Mouse (Mus musculus): ENCODE measurements at regions not wholly inside any gene's neighbourhood (a gene's known extent, or its start where the extent isn't known, plus 50 kb on each side); places are given as distances from the start of the nearest gene placed in this dataset.

DNA sequence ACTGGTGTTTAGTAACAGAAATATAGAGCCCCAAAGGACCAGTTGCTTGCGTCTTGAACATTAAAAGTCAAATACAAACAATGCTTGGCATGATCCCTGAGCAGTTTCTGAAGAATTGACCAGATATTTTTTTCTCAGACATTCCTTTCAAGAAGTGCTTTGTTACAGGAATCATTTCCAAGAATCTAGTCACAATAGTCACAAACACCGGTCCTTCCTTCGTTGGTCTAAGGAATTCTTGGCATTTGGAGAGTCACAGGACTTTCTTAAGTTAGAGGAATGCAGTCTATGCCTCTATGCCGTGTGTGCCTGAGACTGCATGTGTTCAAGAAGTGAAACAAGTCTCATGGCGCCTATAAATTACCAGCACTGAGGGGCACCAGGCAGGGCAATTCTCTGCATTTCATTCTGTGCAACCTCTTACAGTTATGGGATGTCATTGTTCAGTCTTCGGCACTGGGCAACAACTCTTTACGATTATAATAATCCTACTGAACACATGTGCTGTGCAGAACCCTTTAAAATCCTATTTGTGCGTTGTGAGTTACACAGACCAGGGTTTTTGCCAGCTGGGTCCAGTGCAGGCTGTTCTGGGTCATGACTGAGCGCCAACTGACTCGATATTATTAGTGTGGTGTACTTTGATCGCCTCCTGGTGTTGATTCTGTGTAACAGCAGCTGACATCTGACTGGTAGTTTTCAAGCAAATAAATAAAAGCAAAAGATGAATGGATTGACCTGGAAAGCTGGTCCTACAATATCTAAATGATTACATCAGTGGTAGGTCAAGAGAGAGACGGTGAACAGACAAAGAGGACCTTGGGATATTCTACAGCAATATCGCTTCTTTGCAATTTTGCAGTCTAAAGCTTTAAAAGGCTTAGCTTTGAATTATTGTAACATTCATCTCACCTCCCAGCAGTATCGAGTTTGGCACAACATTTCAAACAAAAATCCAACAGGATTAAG, 398.6 kb upstream of the Ddi1 start:
- Histone ChIP-seq H3K36me3 (no peaks in the 10 kb centered on the region), H3K4me1 (no peaks in the 10 kb centered on the region), H3K27ac (no peak overlapping the region; the same call in 1 of the 2 replicates), H3K9me3 (replicated peaks) (no peaks in the 10 kb centered on the region), H3K4me3 (no peak overlapping the region), H3K27me3 (ENCODE audit: low read depth, poor library complexity, severe bottlenecking) (no peaks in the 10 kb centered on the region)
- WGBS: 48% methylated on average over 14 of the region's 14 CpGs
- peak; percentile 60 for DNase-seq (ENCODE audit: low spot score)

DNA sequence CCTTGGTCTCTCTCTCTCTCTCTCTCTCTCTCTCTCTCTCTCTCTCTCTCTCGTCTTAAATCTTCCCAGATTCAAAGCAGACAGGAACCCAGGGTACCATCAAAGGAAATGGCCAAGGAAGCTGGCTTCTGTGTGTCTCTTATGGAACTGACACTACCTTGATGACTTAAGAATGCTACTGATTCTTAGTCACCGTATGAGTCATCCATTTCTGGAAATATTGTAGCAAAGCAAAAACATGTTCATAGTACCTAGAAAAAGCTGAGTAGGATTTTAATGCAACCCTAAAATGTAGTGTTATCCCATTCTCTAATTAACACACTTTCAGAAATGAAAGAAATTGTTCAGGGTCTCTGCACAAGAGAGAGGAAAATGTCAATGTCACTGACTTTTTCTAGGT, 396.0 kb upstream of the Ddi1 start:
- Histone ChIP-seq H3K4me1 (no peaks in the 10 kb centered on the region), H3K27me3 (ENCODE audit: low read depth, poor library complexity, severe bottlenecking) (no peaks in the 10 kb centered on the region), H3K27ac (no peak overlapping the region), H3K4me3 (no peak overlapping the region), H3K36me3 (no peaks in the 10 kb centered on the region), H3K9me3 (replicated peaks) (no peaks in the 10 kb centered on the region)
- DNase-seq (ENCODE audit: low spot score): no peak
- WGBS: 88% methylated on average over 2 of the region's 2 CpGs

DNA sequence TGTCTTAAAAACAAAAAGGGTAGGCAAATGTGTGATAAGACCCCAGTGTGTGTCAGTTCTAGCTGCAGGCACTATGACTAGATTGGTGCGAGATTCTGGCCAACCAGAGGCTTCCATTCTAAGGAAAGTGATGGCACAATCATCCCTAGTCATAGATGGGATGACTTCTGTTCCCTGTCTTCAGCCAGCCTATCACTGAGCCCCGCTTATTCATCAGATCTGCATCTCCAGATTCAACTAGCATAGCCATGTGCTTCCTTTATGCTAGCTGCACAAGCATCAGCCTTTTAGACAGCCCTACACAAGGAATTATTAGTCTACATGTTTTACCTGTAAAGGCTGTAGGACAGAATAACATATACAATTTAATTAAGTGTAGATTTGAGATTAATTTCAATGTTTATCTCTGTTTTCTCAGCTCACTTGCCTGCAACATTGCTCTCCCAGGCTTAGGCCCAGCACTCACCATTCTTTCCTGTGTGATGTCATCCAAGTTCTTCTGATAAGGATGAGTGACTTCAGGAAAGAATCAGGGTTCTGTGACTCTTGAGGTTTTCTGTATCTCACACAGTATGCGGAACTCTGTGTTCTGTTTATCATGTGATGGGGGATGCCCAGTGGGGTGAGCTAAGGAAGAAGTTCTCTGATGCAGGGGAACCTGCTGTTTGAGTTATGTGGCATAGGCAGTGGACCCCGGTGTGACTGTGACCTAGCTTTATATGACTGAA, 382.8 kb upstream of the Ddi1 start:
- Histone ChIP-seq H3K36me3 (no peaks in the 10 kb centered on the region), H3K27ac (no peak overlapping the region), H3K9me3 (replicated peaks) (no peaks in the 10 kb centered on the region), H3K27me3 (ENCODE audit: low read depth, poor library complexity, severe bottlenecking) (no peaks in the 10 kb centered on the region), H3K4me3 (no peak overlapping the region), H3K4me1 (no peaks in the 10 kb centered on the region)
- WGBS: 88% methylated on average over 4 of the region's 4 CpGs
- DNase-seq (ENCODE audit: low spot score): no peak

- Histone ChIP-seq H3K4me1 (no peaks in the 10 kb centered on the region), H3K27me3 (ENCODE audit: low read depth, poor library complexity, severe bottlenecking) (no peaks in the 10 kb centered on the region), H3K27ac (no peak overlapping the region), H3K4me3 (no peak overlapping the region), H3K9me3 (replicated peaks) (no peaks in the 10 kb centered on the region), H3K36me3 (no peaks in the 10 kb centered on the region)
- DNase-seq (ENCODE audit: low spot score): no peak
- WGBS: 89% methylated on average over 6 of the region's 6 CpGs
Measured at GRCm38 (mm10) chr9:6651572-6652236, 382.1 kb upstream of the Ddi1 start.

- DNase-seq (ENCODE audit: low spot score): no peak
Measured at GRCm38 (mm10) chr9:6645796-6646309, 376.2 kb upstream of the Ddi1 start.

GRCm38 (mm10) chr9:6645321-6645720, 375.7 kb upstream of the Ddi1 start:
- Histone ChIP-seq H3K27ac (no peak overlapping the region), H3K4me1 (no peaks in the 10 kb centered on the region), H3K36me3 (no peaks in the 10 kb centered on the region), H3K4me3 (no peak overlapping the region), H3K9me3 (replicated peaks) (no peaks in the 10 kb centered on the region), H3K27me3 (ENCODE audit: low read depth, poor library complexity, severe bottlenecking) (no peaks in the 10 kb centered on the region)
- DNase-seq (ENCODE audit: low spot score): no peak
- 76% methylated on average over 2 of the region's 2 CpGs for WGBS

More at GRCm38 (mm10) chr9:6645796-6646309, 376.2 kb upstream of the Ddi1 start:
- H3K4me3 ChIP-seq: no peak overlapping the region
- H3K27ac ChIP-seq: no peak overlapping the region
- H3K36me3 ChIP-seq: no peaks in the 10 kb centered on the region
- H3K27me3 ChIP-seq (ENCODE audit: low read depth, poor library complexity, severe bottlenecking): no peaks in the 10 kb centered on the region
- 88% methylated on average over 3 of the region's 3 CpGs for WGBS
- H3K4me1 ChIP-seq: no peaks in the 10 kb centered on the region
- H3K9me3 ChIP-seq (replicated peaks): no peaks in the 10 kb centered on the region

GRCm38 (mm10) chr9:6617155-6617554, 347.5 kb upstream of the Ddi1 start:
- 85% methylated on average over 2 of the region's 2 CpGs for WGBS
- no peak for DNase-seq (ENCODE audit: low spot score)
- Histone ChIP-seq H3K9me3 (replicated peaks) (no peaks in the 10 kb centered on the region), H3K27ac (no peak overlapping the region), H3K36me3 (no peaks in the 10 kb centered on the region), H3K4me3 (no peak overlapping the region), H3K4me1 (no peaks in the 10 kb centered on the region), H3K27me3 (ENCODE audit: low read depth, poor library complexity, severe bottlenecking) (no peaks in the 10 kb centered on the region)

GRCm38 (mm10) chr9:6609284-6609627, 339.6 kb upstream of the Ddi1 start:
- Histone ChIP-seq H3K9me3 (replicated peaks) (no peaks in the 10 kb centered on the region), H3K27ac (no peak overlapping the region), H3K4me1 (no peaks in the 10 kb centered on the region), H3K4me3 (no peak overlapping the region), H3K36me3 (no peaks in the 10 kb centered on the region), H3K27me3 (ENCODE audit: low read depth, poor library complexity, severe bottlenecking) (no peaks in the 10 kb centered on the region)
- WGBS: 82% methylated on average over 1 of the region's 1 CpGs
- no peak for DNase-seq (ENCODE audit: low spot score)

- H3K27ac ChIP-seq: no peak overlapping the region
- DNase-seq (ENCODE audit: low spot score): no peak
- no peaks in the 10 kb centered on the region for H3K4me1 ChIP-seq
- H3K36me3 ChIP-seq: no peaks in the 10 kb centered on the region
- H3K27me3 ChIP-seq (ENCODE audit: low read depth, poor library complexity, severe bottlenecking): no peaks in the 10 kb centered on the region
- WGBS: 79% methylated on average over 5 of the region's 5 CpGs
- H3K9me3 ChIP-seq (replicated peaks): no peaks in the 10 kb centered on the region
- no peak overlapping the region for H3K4me3 ChIP-seq
Measured at GRCm38 (mm10) chr9:6608428-6609283, 339.0 kb upstream of the Ddi1 start.

Data from limb, embryonic 10.5 days (tissue).